Mouse (Mus musculus) cerebellum, adult 2 months (tissue): ENCODE data around the gene Tmed1.

ENCODE experiments used
- CTCF ChIP-seq: fragments of 200-500 bp; IDR thresholded peaks from 2 replicates; pipeline ENCODE4 v1.5.1; 2011; ENCODE audit warnings: low read depth, mild to moderate bottlenecking, control low read depth, low read length, moderate library complexity, borderline replicate concordance; ENCODE audit not compliant: insufficient read depth
- POLR2A ChIP-seq: fragments of 200-500 bp; IDR thresholded peaks from 2 replicates; pipeline ENCODE4 v1.6.1; 2011; ENCODE audit warnings: low read length, control low read depth, borderline replicate concordance; ENCODE audit not compliant: insufficient read depth

DNA sequence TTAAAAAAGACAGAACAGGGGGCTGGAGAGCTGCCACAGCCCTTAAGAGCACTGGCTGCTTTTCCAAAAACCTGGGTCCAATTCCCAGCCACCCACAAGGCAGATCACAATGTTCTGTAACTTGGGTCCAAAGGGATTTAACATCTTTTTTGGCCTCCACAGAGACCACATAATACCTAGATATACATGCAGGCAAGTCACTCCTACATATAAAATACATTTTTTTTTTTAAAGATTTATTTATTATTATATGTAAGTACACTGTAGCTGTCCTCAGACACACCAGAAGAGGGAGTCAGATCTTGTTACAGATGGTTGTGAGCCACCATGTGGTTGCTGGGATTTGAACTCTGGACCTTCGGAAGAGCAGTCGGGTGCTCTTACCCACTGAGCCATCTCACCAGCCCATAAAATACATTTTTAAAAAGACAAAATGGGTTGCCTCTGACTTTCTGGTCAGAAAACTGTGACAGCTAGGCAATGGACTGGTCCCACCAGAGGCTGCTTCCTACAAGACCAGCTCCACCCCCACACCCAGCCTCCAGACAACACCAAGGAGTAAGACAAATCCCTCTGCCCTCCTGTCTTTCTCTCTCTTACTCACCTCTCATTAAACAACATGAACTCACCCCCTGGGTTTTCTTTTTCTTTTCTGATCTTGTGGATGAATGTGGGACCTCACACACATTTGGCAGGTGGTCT, 17.2 kb upstream of the Tmed1 start:
- TF ChIP-seq CTCF (no peak), POLR2A (no peak)
